Mouse (Mus musculus): ENCODE data around the gene Ccr5.
"Not testable (repeated sequence)": the region's sequence is repeated elsewhere in the genome, so short reads cannot be mapped to it uniquely, and the experiment has no call there.

The Ccr5 gene

GRCm38 (mm10) chr9:124121387-124122184 lies at the start of gene Ccr5:
Gene Ccr5, plus strand, starts transcription at chr9:124121543.
- DNase-seq, result no peak

GRCm38 (mm10) chr9:124079803-124080202 lies 41.5 kb upstream of the Ccr5 start:
- DNase-seq, result no peak

- DNase-seq, result not testable (repeated sequence)
These were observed 40.9 kb upstream of the Ccr5 start for GRCm38 (mm10) chr9:124080471-124080870.

- no peak for DNase-seq
These were observed 30.9 kb upstream of the Ccr5 start for GRCm38 (mm10) chr9:124090441-124090840.

GRCm38 (mm10) chr9:124099127-124099526 lies 22.2 kb upstream of the Ccr5 start:
- DNase-seq, result no peak

- no peak for DNase-seq
These were observed 21.0 kb upstream of the Ccr5 start for GRCm38 (mm10) chr9:124100357-124100756.

GRCm38 (mm10) chr9:124101723-124102122 lies 19.6 kb upstream of the Ccr5 start, which contains the start of gene Ccr2:
Gene Ccr2, plus strand, starts transcription at chr9:124101950.
- DNase-seq, result no peak

GRCm38 (mm10) chr9:124103199-124103598 lies 18.1 kb upstream of the Ccr5 start:
- no peak for DNase-seq

- DNase-seq, result no peak
These were observed 16.1 kb upstream of the Ccr5 start for GRCm38 (mm10) chr9:124105196-124105595.

- DNase-seq, result no peak
These were observed 14.1 kb upstream of the Ccr5 start for GRCm38 (mm10) chr9:124107232-124107631.

- DNase-seq, result no peak
These were observed 12.8 kb upstream of the Ccr5 start for GRCm38 (mm10) chr9:124108356-124109127.

GRCm38 (mm10) chr9:124111997-124112396 lies 9.3 kb upstream of the Ccr5 start:
- DNase-seq, result no peak

- DNase-seq, result no peak
These were observed 8.6 kb upstream of the Ccr5 start for GRCm38 (mm10) chr9:124112591-124113239.

GRCm38 (mm10) chr9:124113777-124114176 lies 7.6 kb upstream of the Ccr5 start:
- no peak for DNase-seq

- DNase-seq, result peak in 1 of 2 experiments; percentile 68
These were observed 2.9 kb upstream of the Ccr5 start for GRCm38 (mm10) chr9:124118489-124118888.

- DNase-seq, result peak in 1 of 2 experiments; percentile 10
These were observed 4.2 kb downstream of the Ccr5 start for GRCm38 (mm10) chr9:124125576-124125975.

- no peak for DNase-seq
These were observed 5.0 kb downstream of the Ccr5 start for GRCm38 (mm10) chr9:124126373-124126772.

GRCm38 (mm10) chr9:124127412-124127811 lies 6.1 kb downstream of the Ccr5 start:
- no peak for DNase-seq

GRCm38 (mm10) chr9:124128379-124128778 lies 7.0 kb downstream of the Ccr5 start:
- DNase-seq, result peak; percentile 32 to 53

GRCm38 (mm10) chr9:124132899-124133298 lies 11.6 kb downstream of the Ccr5 start:
- not testable (repeated sequence) for DNase-seq

- DNase-seq, result not testable (repeated sequence)
These were observed 13.6 kb downstream of the Ccr5 start for GRCm38 (mm10) chr9:124134919-124135318.

GRCm38 (mm10) chr9:124137619-124138018 lies 16.3 kb downstream of the Ccr5 start:
- no peak for DNase-seq

GRCm38 (mm10) chr9:124138055-124138775 lies 16.9 kb downstream of the Ccr5 start:
- DNase-seq, result no peak
